Mouse (Mus musculus): ENCODE data around the gene Hyal3. TPM values are rescaled to one million over a fixed set of nuclear protein-coding genes. Genes with fewer than 3 reads are reported as not detected.

Hyal3 gene
- polyA plus RNA-seq, 1 experiment from 2014 or later = 1.3 TPM

DNA sequence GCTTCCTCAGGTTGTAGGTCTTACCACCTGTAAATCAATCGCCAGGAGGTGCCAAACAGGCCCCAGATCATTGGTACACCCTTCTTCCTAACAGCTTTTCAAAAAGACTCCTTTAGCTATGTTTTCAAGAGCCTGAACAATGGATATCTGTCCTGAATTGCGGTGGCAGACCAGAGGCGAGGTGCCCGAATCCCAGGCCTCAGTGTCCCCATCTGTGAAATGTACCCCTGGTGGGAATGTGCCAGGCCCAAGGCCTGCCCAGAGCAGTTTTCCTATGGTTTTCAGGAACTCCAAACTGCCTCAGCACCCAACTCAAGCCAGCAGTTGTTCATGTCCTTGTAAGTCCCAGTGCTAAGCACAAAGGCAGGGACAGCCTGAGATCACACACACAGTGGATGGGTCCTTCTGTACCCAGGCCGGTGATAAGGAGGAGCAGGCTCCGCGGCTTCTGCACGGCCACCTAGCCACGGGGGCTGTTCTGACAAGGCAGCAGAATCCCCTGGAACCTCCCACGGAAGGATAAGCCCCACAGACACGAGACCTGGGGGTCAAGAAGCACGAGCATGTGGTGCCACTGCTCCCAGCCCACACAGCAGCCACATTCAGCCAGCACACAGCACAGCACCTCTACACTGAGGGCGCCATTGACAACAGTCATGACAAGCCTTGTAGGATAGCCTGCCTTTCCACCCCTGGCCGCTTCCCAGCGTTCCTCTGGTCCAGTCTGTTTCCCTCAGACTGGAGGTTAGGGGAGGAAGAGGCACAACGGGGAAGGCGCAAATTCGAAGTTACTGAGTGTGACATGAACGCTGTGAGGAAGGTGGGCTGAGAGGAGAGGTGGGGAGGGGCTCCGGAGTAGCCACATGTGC, 47.0 kb downstream of the Hyal3 start:
- H3K9ac ChIP-seq (ENCODE audit: low read depth, low read length) = peak overlapping the region; percentile 41
- no peaks in the 10 kb centered on the region for H3K9me3 ChIP-seq (replicated peaks; ENCODE audit: low read length)
- peak overlapping the region; percentile 40 for H3K4me2 ChIP-seq (ENCODE audit: low read length)
- 29% methylated on average over 20 of the region's 20 CpGs for WGBS
- H3K27ac ChIP-seq = peak overlapping the region; percentile 92
- DNase-seq (ENCODE audit: low spot score) = no peak
- no peak overlapping the region for H3K4me3 ChIP-seq (replicated peaks; ENCODE audit: low read depth, low read length)
- H3K27me3 ChIP-seq (ENCODE audit: insufficient read depth, low read length) = no peaks in the 10 kb centered on the region
- TF ChIP-seq CTCF (IDR thresholded peaks at IDR 0.05; ENCODE audit: low read depth) = no peak
- H3K4me1 ChIP-seq (replicated peaks; ENCODE audit: insufficient read depth, low read length) = peaks cover 61% of the 10 kb centered on the region
- 0 out of 2 replicates have a peak, but pooled peaks cover 4% of the 10 kb centered on the region for H3K36me3 ChIP-seq (ENCODE audit: insufficient read depth, low read length)
- ATAC-seq (replicated peaks; ENCODE audit: low FRiP score, low read depth) = no peak

DNA sequence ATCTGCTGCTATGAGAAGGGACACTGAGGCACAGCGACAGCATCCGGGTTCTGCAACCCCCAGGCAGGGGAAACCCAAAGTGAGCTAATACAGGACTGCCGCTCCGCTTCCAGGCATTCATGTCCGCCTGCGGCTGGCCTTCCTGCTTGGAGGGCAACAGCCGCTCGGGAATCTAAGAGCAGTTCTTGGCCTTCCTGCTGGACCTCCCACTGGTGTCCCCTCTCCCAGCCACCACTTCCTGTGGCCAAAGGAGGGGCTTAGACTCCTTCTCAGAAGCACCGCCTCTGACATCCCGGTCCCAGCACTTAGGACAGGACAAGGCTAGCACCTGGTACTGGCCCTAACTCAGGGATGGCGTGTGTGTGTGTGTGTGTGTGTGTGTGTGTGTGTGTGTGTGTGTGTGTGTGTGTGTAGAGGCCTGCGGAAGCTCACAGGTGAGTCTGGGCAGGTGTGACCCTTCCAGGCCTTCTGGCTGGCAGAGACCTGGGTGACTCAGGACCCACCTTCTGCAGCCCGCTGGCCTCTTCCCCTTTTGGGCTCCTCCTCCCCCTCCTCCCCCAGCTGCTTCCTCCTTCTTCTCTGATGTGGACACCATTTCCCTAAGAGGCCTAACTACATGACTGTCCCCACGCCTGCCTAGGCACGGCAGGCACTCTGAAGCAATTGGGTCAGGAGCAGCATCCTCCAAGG, 48.2 kb downstream of the Hyal3 start:
- 33% methylated on average over 15 of the region's 15 CpGs for WGBS
- H3K27me3 ChIP-seq (ENCODE audit: insufficient read depth, low read length) = no peaks in the 10 kb centered on the region
- H3K4me3 ChIP-seq (replicated peaks; ENCODE audit: low read depth, low read length) = no peak overlapping the region

DNA sequence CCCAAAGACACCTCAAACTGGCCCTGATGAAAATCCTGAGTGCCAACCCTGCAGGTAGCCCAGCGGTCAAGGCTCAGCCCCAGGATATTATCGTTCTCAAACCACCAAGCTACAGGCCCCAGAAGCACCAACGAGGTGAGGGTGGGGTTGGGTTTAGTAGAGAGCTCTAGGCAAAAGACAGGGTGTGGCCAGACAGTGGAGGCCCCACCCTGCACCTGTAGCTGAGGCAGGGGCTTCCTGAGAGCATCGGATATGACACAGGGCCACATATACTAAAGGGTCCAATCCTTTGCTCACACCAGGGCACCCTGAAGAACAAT, 48.8 kb downstream of the Hyal3 start:
- 36% methylated on average over 4 of the region's 4 CpGs for WGBS
- peak overlapping the region; percentile 40 for H3K4me2 ChIP-seq (ENCODE audit: low read length)
- no peak for TF ChIP-seq CTCF (IDR thresholded peaks at IDR 0.05; ENCODE audit: low read depth)
- no peaks in the 10 kb centered on the region for H3K9me3 ChIP-seq (replicated peaks; ENCODE audit: low read length)
- ATAC-seq (replicated peaks; ENCODE audit: low FRiP score, low read depth) = no peak
- H3K4me1 ChIP-seq (replicated peaks; ENCODE audit: insufficient read depth, low read length) = peaks cover 61% of the 10 kb centered on the region
- no peaks in the 10 kb centered on the region for H3K27me3 ChIP-seq (ENCODE audit: insufficient read depth, low read length)
- H3K9ac ChIP-seq (ENCODE audit: low read depth, low read length) = no peak overlapping the region
- H3K27ac ChIP-seq = peak overlapping the region; percentile 92
- DNase-seq (ENCODE audit: low spot score) = no peak
- no peaks in the 10 kb centered on the region for H3K36me3 ChIP-seq (ENCODE audit: insufficient read depth, low read length)
- H3K4me3 ChIP-seq (replicated peaks; ENCODE audit: low read depth, low read length) = no peak overlapping the region

More for the DNA sequence above, 48.2 kb downstream of the Hyal3 start:
- 0 out of 2 replicates have a peak, but pooled peaks cover 1% of the 10 kb centered on the region for H3K36me3 ChIP-seq (ENCODE audit: insufficient read depth, low read length)
- no peaks in the 10 kb centered on the region for H3K9me3 ChIP-seq (replicated peaks; ENCODE audit: low read length)
- no peak for TF ChIP-seq CTCF (IDR thresholded peaks at IDR 0.05; ENCODE audit: low read depth)
- ATAC-seq (replicated peaks; ENCODE audit: low FRiP score, low read depth) (no peak), DNase-seq (ENCODE audit: low spot score) (peak; percentile 88)
- 0 out of 2 replicates have a peak overlapping the region, but pooled peaks have one; percentile 27 for H3K9ac ChIP-seq (ENCODE audit: low read depth, low read length)
- peaks cover 61% of the 10 kb centered on the region for H3K4me1 ChIP-seq (replicated peaks; ENCODE audit: insufficient read depth, low read length)
- H3K27ac ChIP-seq = peak overlapping the region; percentile 92
- H3K4me2 ChIP-seq (ENCODE audit: low read length) = peak overlapping the region; percentile 40

DNA sequence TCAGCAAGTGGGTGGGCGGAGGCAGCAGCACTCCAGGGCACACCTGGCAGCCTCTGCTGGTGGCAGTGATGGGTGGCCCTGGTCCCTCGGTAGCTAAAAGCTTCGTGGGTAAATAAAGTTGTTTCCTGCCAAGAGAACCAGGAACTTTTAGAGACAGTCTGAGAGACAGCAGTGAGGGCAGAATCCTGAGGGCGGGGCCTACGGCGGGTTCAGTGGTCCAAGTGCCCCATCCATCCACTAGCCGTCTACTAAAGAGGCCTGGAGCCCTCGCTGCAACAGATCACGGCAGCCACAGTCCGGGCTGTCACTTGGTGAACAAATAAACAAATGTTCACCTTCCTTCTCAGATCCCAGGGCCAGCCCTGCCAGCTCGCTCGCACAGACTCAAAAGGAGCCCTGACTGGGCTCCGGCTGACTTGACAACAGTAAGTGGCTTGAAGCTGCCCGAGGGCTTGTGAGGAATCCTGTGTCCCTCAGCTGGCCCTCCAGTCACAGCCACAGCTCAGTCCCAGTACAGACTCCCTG, 49.3 kb downstream of the Hyal3 start:
- ATAC-seq (replicated peaks; ENCODE audit: low FRiP score, low read depth) (no peak), DNase-seq (ENCODE audit: low spot score) (no peak)
- peaks cover 61% of the 10 kb centered on the region for H3K4me1 ChIP-seq (replicated peaks; ENCODE audit: insufficient read depth, low read length)
- H3K9ac ChIP-seq (ENCODE audit: low read depth, low read length) = peak overlapping the region; percentile 42; the same call in 1 of the 2 replicates
- H3K27ac ChIP-seq = peak overlapping the region; percentile 92
- H3K27me3 ChIP-seq (ENCODE audit: insufficient read depth, low read length) = no peaks in the 10 kb centered on the region
- 21% methylated on average over 14 of the region's 14 CpGs for WGBS
- no peaks in the 10 kb centered on the region for H3K36me3 ChIP-seq (ENCODE audit: insufficient read depth, low read length)
- H3K4me2 ChIP-seq (ENCODE audit: low read length) = peak overlapping the region; percentile 40
- TF ChIP-seq CTCF (IDR thresholded peaks at IDR 0.05; ENCODE audit: low read depth) = no peak
- H3K9me3 ChIP-seq (replicated peaks; ENCODE audit: low read length) = no peaks in the 10 kb centered on the region
- H3K4me3 ChIP-seq (replicated peaks; ENCODE audit: low read depth, low read length) = no peak overlapping the region

DNA sequence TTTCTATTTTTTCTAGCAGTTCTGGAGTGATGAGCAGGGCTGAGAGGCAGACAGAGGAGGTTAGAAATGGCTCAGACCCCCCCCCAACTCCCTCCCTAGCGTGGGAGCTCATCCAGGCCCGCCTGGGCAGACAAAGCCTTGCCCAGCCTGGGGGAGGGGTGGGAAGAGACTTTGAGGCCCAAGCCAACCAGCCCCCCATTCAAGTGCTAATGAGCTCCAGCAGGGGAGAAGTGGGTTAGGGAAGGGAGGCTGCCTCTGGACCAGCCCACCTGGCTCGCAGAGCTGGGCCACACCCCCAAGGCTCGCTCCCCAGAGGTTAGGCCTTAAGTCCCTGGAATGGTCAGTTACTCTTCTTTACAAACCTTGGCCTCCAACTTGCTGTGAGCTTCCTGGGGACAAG, 50.0 kb downstream of the Hyal3 start:
- peaks cover 61% of the 10 kb centered on the region for H3K4me1 ChIP-seq (replicated peaks; ENCODE audit: insufficient read depth, low read length)
- peak overlapping the region; percentile 92 for H3K27ac ChIP-seq
- H3K36me3 ChIP-seq (ENCODE audit: insufficient read depth, low read length) = no peaks in the 10 kb centered on the region
- no peaks in the 10 kb centered on the region for H3K27me3 ChIP-seq (ENCODE audit: insufficient read depth, low read length)
- ATAC-seq (replicated peaks; ENCODE audit: low FRiP score, low read depth) (no peak), DNase-seq (ENCODE audit: low spot score) (no peak)
- no peak overlapping the region for H3K4me3 ChIP-seq (replicated peaks; ENCODE audit: low read depth, low read length)
- peak overlapping the region; percentile 40 for H3K4me2 ChIP-seq (ENCODE audit: low read length)
- peak overlapping the region; percentile 37 for H3K9ac ChIP-seq (ENCODE audit: low read depth, low read length)
- 13% methylated on average over 4 of the region's 4 CpGs for WGBS
- no peaks in the 10 kb centered on the region for H3K9me3 ChIP-seq (replicated peaks; ENCODE audit: low read length)
- TF ChIP-seq CTCF (IDR thresholded peaks at IDR 0.05; ENCODE audit: low read depth) = no peak

DNA sequence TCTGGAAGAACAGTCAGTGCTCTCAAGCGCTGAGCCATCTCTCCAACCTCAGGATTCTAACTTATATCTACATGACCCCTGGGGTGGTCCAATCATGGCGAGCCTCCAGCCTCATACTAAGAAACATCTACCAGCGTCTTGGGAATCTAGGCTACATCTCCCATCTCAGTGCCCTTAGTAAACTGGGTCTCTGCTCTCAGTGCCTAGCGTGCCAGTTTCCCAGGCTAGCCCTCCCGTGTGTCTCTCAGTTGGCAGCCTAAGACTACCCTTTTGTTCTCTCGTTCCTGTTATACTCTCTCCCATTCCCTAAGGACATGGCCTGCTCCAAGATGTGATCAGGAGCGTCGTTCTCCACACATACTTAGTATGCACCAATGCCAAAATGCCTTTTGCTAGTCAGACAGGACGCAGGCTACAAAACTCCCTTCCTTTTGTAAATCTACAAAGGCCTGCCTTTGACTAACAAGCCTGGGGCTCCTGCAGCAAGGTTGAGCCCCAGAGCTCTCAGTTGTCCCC, 50.8 kb downstream of the Hyal3 start:
- H3K9me3 ChIP-seq (replicated peaks; ENCODE audit: low read length) = no peaks in the 10 kb centered on the region
- peaks cover 60% of the 10 kb centered on the region for H3K4me1 ChIP-seq (replicated peaks; ENCODE audit: insufficient read depth, low read length)
- no peaks in the 10 kb centered on the region for H3K36me3 ChIP-seq (ENCODE audit: insufficient read depth, low read length)
- DNase-seq (ENCODE audit: low spot score) (no peak), ATAC-seq (replicated peaks; ENCODE audit: low FRiP score, low read depth) (no peak)
- no peak for TF ChIP-seq CTCF (IDR thresholded peaks at IDR 0.05; ENCODE audit: low read depth)
- peak overlapping the region; percentile 98; the same call in 1 of the 2 replicates for H3K4me2 ChIP-seq (ENCODE audit: low read length)
- 76% methylated on average over 9 of the region's 9 CpGs for WGBS
- peak overlapping the region; percentile 92; the same call in 1 of the 2 replicates for H3K27ac ChIP-seq
- H3K4me3 ChIP-seq (replicated peaks; ENCODE audit: low read depth, low read length) = no peak overlapping the region
- H3K27me3 ChIP-seq (ENCODE audit: insufficient read depth, low read length) = no peaks in the 10 kb centered on the region
- 0 out of 2 replicates have a peak overlapping the region, but pooled peaks have one; percentile 18 for H3K9ac ChIP-seq (ENCODE audit: low read depth, low read length)

Measured in kidney, postnatal 0 days (tissue).